Mouse (Mus musculus): ENCODE measurements around the gene Pde7b. TPM values are rescaled to one million over a fixed set of nuclear protein-coding genes. Genes with fewer than 3 reads are reported as not detected.

The Pde7b gene
- polyA plus RNA-seq, 1 experiment from 2014 or later, result 5.0 TPM

DNA sequence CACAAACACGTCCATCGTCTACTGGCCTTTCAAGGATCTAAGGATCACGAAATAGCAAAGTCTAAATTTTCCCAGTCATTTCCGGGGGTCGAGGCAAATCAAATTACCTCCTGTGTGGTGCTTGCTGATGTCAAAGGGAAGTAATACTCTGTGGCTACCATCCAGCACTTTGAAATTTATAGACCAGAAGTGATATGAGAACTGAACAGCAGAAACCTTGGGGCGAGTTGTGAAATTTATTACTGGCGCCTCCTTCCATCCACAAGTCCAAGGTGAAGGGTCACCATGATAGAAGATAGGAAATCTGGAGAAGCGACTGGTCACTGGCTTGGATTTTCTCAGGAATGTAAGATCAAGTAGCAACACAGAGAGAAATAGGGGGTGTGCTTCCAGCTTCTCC, 246.4 kb downstream of the Pde7b start:
- 57% methylated on average over 8 of the region's 8 CpGs for WGBS
- ATAC-seq (no peak), DNase-seq (ENCODE audit: low spot score) (no peak)
- Histone ChIP-seq H3K4me3 (ENCODE audit: low read depth, low read length) (no peak overlapping the region), H3K9me3 (ENCODE audit: low read length) (no peaks in the 10 kb centered on the region), H3K36me3 (ENCODE audit: insufficient read depth, low read length) (no peaks in the 10 kb centered on the region), H3K27ac (ENCODE audit: low read length) (no peak overlapping the region), H3K27me3 (replicated peaks; ENCODE audit: insufficient read depth, low read length) (no peaks in the 10 kb centered on the region), H3K9ac (replicated peaks; ENCODE audit: low read depth) (no peak overlapping the region), H3K4me1 (ENCODE audit: insufficient read depth, low read depth, low read length) (no peaks in the 10 kb centered on the region), H3K4me2 (replicated peaks; ENCODE audit: low read depth, low read length) (no peak overlapping the region)
- TF ChIP-seq EP300 (IDR thresholded peaks at IDR 0.05) (no peak), CTCF (IDR thresholded peaks at IDR 0.05) (no peak)

DNA sequence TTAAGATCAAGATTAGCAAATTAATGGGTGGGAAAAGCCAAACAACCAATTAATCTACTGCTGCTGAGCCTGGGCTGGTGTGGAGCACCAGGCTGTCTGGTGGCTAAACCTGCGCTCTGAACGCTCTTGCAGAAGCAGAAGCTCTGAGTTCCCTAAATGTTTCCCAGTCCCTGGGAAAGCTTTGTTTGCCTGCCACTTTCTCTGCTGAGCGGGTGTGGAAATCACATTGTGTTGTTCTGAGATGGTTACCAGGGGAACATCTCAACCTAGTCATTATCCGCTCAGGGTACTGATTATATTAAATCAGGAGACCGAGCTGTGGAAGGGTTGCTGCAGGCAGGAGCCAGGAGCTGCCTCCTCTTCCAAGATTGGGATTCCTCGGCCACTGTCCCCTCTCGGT, 250.0 kb downstream of the Pde7b start:
- DNase-seq (ENCODE audit: low spot score) (no peak), ATAC-seq (no peak)
- 78% methylated on average over 7 of the region's 7 CpGs for WGBS
- Histone ChIP-seq H3K4me1 (ENCODE audit: insufficient read depth, low read depth, low read length) (no peaks in the 10 kb centered on the region), H3K4me2 (replicated peaks; ENCODE audit: low read depth, low read length) (no peak overlapping the region), H3K4me3 (ENCODE audit: low read depth, low read length) (no peak overlapping the region), H3K27ac (ENCODE audit: low read length) (no peak overlapping the region), H3K36me3 (ENCODE audit: insufficient read depth, low read length) (no peaks in the 10 kb centered on the region), H3K9ac (replicated peaks; ENCODE audit: low read depth) (no peak overlapping the region), H3K27me3 (replicated peaks; ENCODE audit: insufficient read depth, low read length) (no peaks in the 10 kb centered on the region), H3K9me3 (ENCODE audit: low read length) (no peaks in the 10 kb centered on the region)
- TF ChIP-seq CTCF (IDR thresholded peaks at IDR 0.05) (no peak), EP300 (IDR thresholded peaks at IDR 0.05) (no peak)

DNA sequence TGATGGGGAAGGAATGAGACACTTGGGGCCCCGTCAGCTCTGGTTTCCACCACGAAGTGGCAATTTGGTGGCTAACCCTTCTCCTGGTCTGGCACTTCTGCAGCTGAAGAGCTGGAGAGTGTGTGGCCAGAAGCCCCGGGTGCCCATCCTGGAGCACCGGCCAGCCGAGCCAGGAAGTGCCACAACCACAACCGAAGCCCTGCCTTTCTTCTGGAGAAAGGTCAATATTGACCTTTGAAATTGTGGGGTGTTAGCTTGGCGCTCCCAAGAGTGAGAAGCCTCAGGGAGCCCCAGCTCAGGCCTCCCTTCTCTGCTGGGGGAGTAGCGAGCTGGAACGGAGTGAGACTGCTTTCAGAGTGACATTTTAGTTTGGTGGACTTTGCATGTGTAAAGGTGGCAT, 250.8 kb downstream of the Pde7b start:
- TF ChIP-seq EP300 (IDR thresholded peaks at IDR 0.05) (no peak), CTCF (IDR thresholded peaks at IDR 0.05) (no peak)
- WGBS, result 66% methylated on average over 9 of the region's 9 CpGs

DNA sequence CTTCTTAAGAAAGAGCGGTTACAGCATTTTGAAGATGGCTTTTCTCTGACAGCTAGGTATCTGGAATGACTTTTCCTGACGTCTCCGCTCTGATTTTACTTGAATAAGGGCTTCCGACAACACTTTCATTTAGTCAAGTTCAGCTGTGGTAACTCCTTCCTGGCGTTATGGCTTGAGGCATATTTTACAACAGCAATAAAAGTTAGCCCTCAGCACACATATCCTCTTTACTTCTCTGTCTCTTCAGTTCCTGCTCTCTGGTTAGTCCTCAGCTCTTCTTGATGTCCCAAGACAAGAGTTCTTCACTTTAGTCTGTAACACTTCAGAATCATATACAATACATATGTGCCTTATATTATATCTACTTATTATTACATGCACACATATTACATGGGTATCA, 251.4 kb downstream of the Pde7b start:
- 91% methylated on average over 5 of the region's 5 CpGs for WGBS
- Histone ChIP-seq H3K27ac (ENCODE audit: low read length) (no peak overlapping the region), H3K4me2 (replicated peaks; ENCODE audit: low read depth, low read length) (no peak overlapping the region), H3K4me1 (ENCODE audit: insufficient read depth, low read depth, low read length) (no peaks in the 10 kb centered on the region), H3K4me3 (ENCODE audit: low read depth, low read length) (no peak overlapping the region), H3K9ac (replicated peaks; ENCODE audit: low read depth) (no peak overlapping the region), H3K36me3 (ENCODE audit: insufficient read depth, low read length) (no peaks in the 10 kb centered on the region), H3K9me3 (ENCODE audit: low read length) (no peaks in the 10 kb centered on the region), H3K27me3 (replicated peaks; ENCODE audit: insufficient read depth, low read length) (no peaks in the 10 kb centered on the region)
- no peak for ATAC-seq
- TF ChIP-seq EP300 (IDR thresholded peaks at IDR 0.05) (no peak), CTCF (IDR thresholded peaks at IDR 0.05) (no peak)
- no peak for DNase-seq (ENCODE audit: low spot score)

More for the DNA sequence above, 250.8 kb downstream of the Pde7b start:
- Histone ChIP-seq H3K4me2 (replicated peaks; ENCODE audit: low read depth, low read length) (no peak overlapping the region), H3K9ac (replicated peaks; ENCODE audit: low read depth) (no peak overlapping the region), H3K9me3 (ENCODE audit: low read length) (no peaks in the 10 kb centered on the region), H3K36me3 (ENCODE audit: insufficient read depth, low read length) (no peaks in the 10 kb centered on the region), H3K27ac (ENCODE audit: low read length) (no peak overlapping the region), H3K27me3 (replicated peaks; ENCODE audit: insufficient read depth, low read length) (no peaks in the 10 kb centered on the region), H3K4me3 (ENCODE audit: low read depth, low read length) (no peak overlapping the region), H3K4me1 (ENCODE audit: insufficient read depth, low read depth, low read length) (no peaks in the 10 kb centered on the region)
- DNase-seq (ENCODE audit: low spot score), result no peak
- ATAC-seq, result no peak

DNA sequence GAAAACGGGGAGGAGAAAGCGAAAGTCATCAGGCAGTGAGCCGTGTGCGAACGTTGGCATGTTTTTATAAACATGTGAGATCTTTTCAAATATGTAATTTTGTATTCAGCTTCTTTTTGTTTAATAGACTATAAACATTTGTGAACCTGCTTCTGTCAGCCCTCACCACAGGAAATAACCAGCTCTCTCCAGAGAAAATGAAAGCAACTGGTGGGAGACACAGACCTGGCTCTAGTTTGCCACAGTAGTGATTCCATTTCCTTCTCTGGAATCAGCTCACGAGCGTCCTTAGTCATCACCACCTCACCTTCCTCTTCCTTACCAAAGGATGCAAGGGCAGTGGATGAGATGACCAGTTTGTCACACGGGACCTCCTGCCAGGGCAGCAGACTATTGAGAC, 252.9 kb downstream of the Pde7b start:
- ATAC-seq, result no peak
- no peaks in the 10 kb centered on the region for H3K36me3 ChIP-seq (ENCODE audit: insufficient read depth, low read length)
- H3K4me2 ChIP-seq (replicated peaks; ENCODE audit: low read depth, low read length), result peak overlapping the region; percentile 20
- no peak overlapping the region for H3K27ac ChIP-seq (ENCODE audit: low read length)
- TF ChIP-seq CTCF (IDR thresholded peaks at IDR 0.05), result no peak
- TF ChIP-seq EP300 (IDR thresholded peaks at IDR 0.05), result no peak
- H3K4me3 ChIP-seq (ENCODE audit: low read depth, low read length), result peak overlapping the region; percentile 16; the same call in 1 of the 2 replicates
- peak; percentile 42 for DNase-seq (ENCODE audit: low spot score)
- H3K4me1 ChIP-seq (ENCODE audit: insufficient read depth, low read depth, low read length), result no peaks in the 10 kb centered on the region
- no peak overlapping the region for H3K9ac ChIP-seq (replicated peaks; ENCODE audit: low read depth)
- no peaks in the 10 kb centered on the region for H3K9me3 ChIP-seq (ENCODE audit: low read length)
- WGBS, result 43% methylated on average over 8 of the region's 8 CpGs
- H3K27me3 ChIP-seq (replicated peaks; ENCODE audit: insufficient read depth, low read length), result no peaks in the 10 kb centered on the region

DNA sequence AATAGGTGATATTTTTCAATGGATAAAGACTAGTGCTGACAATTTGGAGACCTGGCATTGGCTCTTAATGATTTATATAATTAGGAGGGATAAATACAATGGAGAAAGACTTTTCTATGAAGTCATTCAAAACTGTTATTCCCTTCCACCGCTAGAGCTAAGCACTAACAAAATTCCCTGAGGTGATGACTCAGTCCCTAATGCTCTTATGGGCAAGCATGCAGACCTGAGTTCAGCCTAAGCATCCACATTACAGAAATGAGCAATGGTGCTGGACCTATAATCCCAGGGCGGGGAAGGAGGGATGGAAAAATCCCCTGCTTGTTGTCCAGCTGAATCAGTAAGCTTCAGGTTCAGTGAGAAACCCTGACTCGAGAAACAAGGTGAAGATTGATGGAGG, 260.2 kb downstream of the Pde7b start:
- Histone ChIP-seq H3K9me3 (ENCODE audit: low read length) (no peaks in the 10 kb centered on the region), H3K36me3 (ENCODE audit: insufficient read depth, low read length) (no peaks in the 10 kb centered on the region), H3K27ac (ENCODE audit: low read length) (no peak overlapping the region), H3K4me1 (ENCODE audit: insufficient read depth, low read depth, low read length) (no peaks in the 10 kb centered on the region), H3K27me3 (replicated peaks; ENCODE audit: insufficient read depth, low read length) (no peaks in the 10 kb centered on the region), H3K4me2 (replicated peaks; ENCODE audit: low read depth, low read length) (no peak overlapping the region), H3K4me3 (ENCODE audit: low read depth, low read length) (no peak overlapping the region), H3K9ac (replicated peaks; ENCODE audit: low read depth) (no peak overlapping the region)
- no peak for DNase-seq (ENCODE audit: low spot score)
- WGBS, result 70% methylated on average over 3 of the region's 3 CpGs
- no peak for ATAC-seq
- TF ChIP-seq CTCF (IDR thresholded peaks at IDR 0.05) (no peak), EP300 (IDR thresholded peaks at IDR 0.05) (no peak)

DNA sequence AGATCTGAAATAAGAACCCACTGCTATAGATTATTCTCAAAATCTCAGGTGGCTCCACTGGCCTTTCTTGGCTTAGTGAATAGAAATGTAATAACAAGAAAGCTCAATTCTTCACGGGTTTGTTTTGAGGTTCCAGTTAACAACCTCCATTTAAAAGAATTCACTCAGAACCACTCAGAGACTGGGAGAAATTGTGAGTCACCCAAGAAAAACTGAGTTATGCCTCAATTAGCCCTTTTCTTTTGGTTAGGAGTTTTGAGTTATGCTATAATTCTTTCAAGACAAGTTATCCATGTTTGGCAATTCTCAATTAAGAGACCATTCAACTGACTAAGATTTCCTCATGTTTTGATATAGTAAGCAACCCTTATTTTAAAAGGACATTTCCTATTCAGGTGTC, 260.9 kb downstream of the Pde7b start:
- H3K4me2 ChIP-seq (replicated peaks; ENCODE audit: low read depth, low read length), result no peak overlapping the region
- no peak overlapping the region for H3K27ac ChIP-seq (ENCODE audit: low read length)
- no peak for TF ChIP-seq CTCF (IDR thresholded peaks at IDR 0.05)
- no peak for TF ChIP-seq EP300 (IDR thresholded peaks at IDR 0.05)
- H3K4me1 ChIP-seq (ENCODE audit: insufficient read depth, low read depth, low read length), result no peaks in the 10 kb centered on the region
- no peak overlapping the region for H3K9ac ChIP-seq (replicated peaks; ENCODE audit: low read depth)
- H3K27me3 ChIP-seq (replicated peaks; ENCODE audit: insufficient read depth, low read length), result no peaks in the 10 kb centered on the region
- DNase-seq (ENCODE audit: low spot score), result no peak
- ATAC-seq, result no peak
- no peaks in the 10 kb centered on the region for H3K36me3 ChIP-seq (ENCODE audit: insufficient read depth, low read length)
- H3K4me3 ChIP-seq (ENCODE audit: low read depth, low read length), result no peak overlapping the region
- no peaks in the 10 kb centered on the region for H3K9me3 ChIP-seq (ENCODE audit: low read length)
- WGBS, result 73% methylated on average over 1 of the region's 1 CpGs
